Mouse (Mus musculus) ES-Bruce4 (cell line): ENCODE data around the gene Cd68. TPM values are rescaled to one million over a fixed set of nuclear protein-coding genes. Genes with fewer than 3 reads are reported as not detected.

Experiments used
- H3K27ac ChIP-seq: 2 replicates; pipeline ENCODE4 v1.5.1; 2012; ENCODE audit warnings: low read length, inconsistent platforms; ENCODE audit not compliant: insufficient read depth
- H3K27me3 ChIP-seq: 2 replicates; pipeline ENCODE4 v1.6.1; 2012; ENCODE audit warnings: mild to moderate bottlenecking, low read length, inconsistent platforms; ENCODE audit not compliant: control insufficient read depth, poor library complexity, insufficient read depth, severe bottlenecking
- H3K36me3 ChIP-seq: 2 replicates; pipeline ENCODE4 v1.6.1; 2012; ENCODE audit warnings: inconsistent platforms, mild to moderate bottlenecking, low read length, moderate library complexity; ENCODE audit not compliant: control insufficient read depth, poor library complexity, insufficient read depth, severe bottlenecking
- H3K4me1 ChIP-seq: one replicate; pipeline ENCODE4 v1.8.1; 2011; ENCODE audit warnings: low read length; ENCODE audit not compliant: control insufficient read depth, insufficient read depth
- H3K4me3 ChIP-seq: 2 replicates; pipeline ENCODE4 v1.5.1; 2011; ENCODE audit warnings: low read depth, mild to moderate bottlenecking, low read length
- H3K9ac ChIP-seq: 2 replicates; pipeline ENCODE4 v1.6.1; 2012; ENCODE audit warnings: low read depth, mild to moderate bottlenecking, inconsistent platforms; ENCODE audit not compliant: poor library complexity, severe bottlenecking
- H3K9me3 ChIP-seq: replicated peaks from 2 replicates; pipeline ENCODE4 v1.6.1; 2012; ENCODE audit warnings: mild to moderate bottlenecking, low read length, inconsistent platforms; ENCODE audit not compliant: control insufficient read depth, poor library complexity, insufficient read depth, severe bottlenecking
- CTCF ChIP-seq: IDR thresholded peaks from one replicate; pipeline ENCODE4 v1.8.1; 2011; ENCODE audit warnings: low read depth, low read length
- EP300 ChIP-seq: IDR thresholded peaks from 2 replicates; pipeline ENCODE4 v1.6.1; 2011; ENCODE audit warnings: low read depth, low read length; ENCODE audit not compliant: insufficient read depth
- POLR2A ChIP-seq: IDR thresholded peaks from one replicate; pipeline ENCODE4 v1.8.1; 2011; ENCODE audit warnings: low read length; ENCODE audit not compliant: insufficient read depth
- polyA plus RNA-seq: library from polyadenylated mRNA; stranded (reverse); fragments of >200 nt; gene quantifications from 2 replicates; pipeline ENCODE4 v1.2.4, GENCODE M21; 2011; ENCODE audit warnings: low read depth; ENCODE audit not compliant: missing spikeins, insufficient read depth, insufficient read length

Cd68 gene
- polyA plus RNA-seq, 1 experiment, result 36.2 TPM

GRCm38 (mm10) chr11:69710470-69710869, 44.5 kb upstream of the Cd68 start:
- Histone ChIP-seq H3K4me1 (peaks cover 15% of the 10 kb centered on the region), H3K27me3 (no peaks in the 10 kb centered on the region), H3K4me3 (no peak overlapping the region), H3K36me3 (no peaks in the 10 kb centered on the region), H3K9me3 (no peaks in the 10 kb centered on the region), H3K9ac (peak overlapping the region; percentile 45), H3K27ac (peak overlapping the region; percentile 99)
- TF ChIP-seq POLR2A (no peak), CTCF (no peak), EP300 (peak; percentile 60; the same call in 1 of the 2 replicates)

- H3K9ac ChIP-seq, result peak overlapping the region; percentile 18
- H3K36me3 ChIP-seq, result no peaks in the 10 kb centered on the region
- TF ChIP-seq EP300, result peak; percentile 65; the same call in 1 of the 2 replicates
- no peak for TF ChIP-seq CTCF
- peak; percentile 5 for TF ChIP-seq POLR2A
- peak overlapping the region; percentile 99 for H3K27ac ChIP-seq
- H3K4me1 ChIP-seq, result peaks cover 16% of the 10 kb centered on the region
- no peak overlapping the region for H3K4me3 ChIP-seq
- H3K9me3 ChIP-seq, result no peaks in the 10 kb centered on the region
- no peaks in the 10 kb centered on the region for H3K27me3 ChIP-seq
These were observed 43.8 kb upstream of the Cd68 start for GRCm38 (mm10) chr11:69709554-69710446.

GRCm38 (mm10) chr11:69708614-69709265, 42.8 kb upstream of the Cd68 start:
- H3K4me1 ChIP-seq, result peaks cover 17% of the 10 kb centered on the region
- peak overlapping the region; percentile 28 for H3K9ac ChIP-seq
- peak overlapping the region; percentile 99 for H3K27ac ChIP-seq
- H3K27me3 ChIP-seq, result no peaks in the 10 kb centered on the region
- no peak overlapping the region for H3K4me3 ChIP-seq
- H3K9me3 ChIP-seq, result no peaks in the 10 kb centered on the region
- TF ChIP-seq EP300, result peak; percentile 96
- TF ChIP-seq POLR2A, result no peak
- no peak for TF ChIP-seq CTCF
- H3K36me3 ChIP-seq, result no peaks in the 10 kb centered on the region

GRCm38 (mm10) chr11:69707873-69708381, 42.0 kb upstream of the Cd68 start:
- TF ChIP-seq POLR2A (no peak), EP300 (peak; percentile 99), CTCF (no peak)
- Histone ChIP-seq H3K9me3 (no peaks in the 10 kb centered on the region), H3K36me3 (no peaks in the 10 kb centered on the region), H3K4me3 (no peak overlapping the region), H3K9ac (peak overlapping the region; percentile 28), H3K27me3 (no peaks in the 10 kb centered on the region), H3K27ac (peak overlapping the region; percentile 99), H3K4me1 (peaks cover 17% of the 10 kb centered on the region)

- H3K4me1 ChIP-seq, result peaks cover 18% of the 10 kb centered on the region
- H3K27ac ChIP-seq, result peak overlapping the region; percentile 99
- H3K4me3 ChIP-seq, result no peak overlapping the region
- H3K36me3 ChIP-seq, result no peaks in the 10 kb centered on the region
- H3K9ac ChIP-seq, result peak overlapping the region; percentile 59
- no peak for TF ChIP-seq EP300
- no peaks in the 10 kb centered on the region for H3K27me3 ChIP-seq
- H3K9me3 ChIP-seq, result no peaks in the 10 kb centered on the region
These were observed 41.5 kb upstream of the Cd68 start for GRCm38 (mm10) chr11:69707480-69707847.
